Mouse (Mus musculus) intestine, embryonic 14.5 days (tissue): ENCODE measurements at regions not wholly inside any gene's neighbourhood (a gene's known extent, or its start where the extent isn't known, plus 50 kb on each side); places are given as distances from the start of the nearest gene placed in this dataset.
A peak's percentile ranks its signal among the peaks of the same experiment; 100 is the strongest.

ENCODE experiments used
- ATAC-seq: fragments of 200-750 bp; cut with Nextera tagmentation; replicated peaks from 2 replicates; pipeline ENCODE4 v1.8.0; 2017; ENCODE audit warnings: low read depth, moderate number of reproducible peaks, moderate TSS enrichment, moderate library complexity; ENCODE audit not compliant: low FRiP score, low TSS enrichment
- DNase-seq: peaks from one replicate; pipeline ENCODE4 v3.0.0-alpha.2; 2018; ENCODE audit warnings: low spot score
- H3K27ac ChIP-seq: fragments of 300-500 bp; sonication (generic); 2 replicates; pipeline ENCODE4 v1.5.1; 2014; ENCODE audit warnings: low read depth, mild to moderate bottlenecking, control low read depth
- H3K27me3 ChIP-seq: fragments of 300-500 bp; sonication (generic); replicated peaks from 2 replicates; pipeline ENCODE4 v1.6.1; 2014; ENCODE audit warnings: low read length, control low read depth; ENCODE audit not compliant: control insufficient read depth, insufficient read depth
- H3K36me3 ChIP-seq: fragments of 300-500 bp; sonication (generic); 2 replicates; pipeline ENCODE4 v1.6.1; 2014; ENCODE audit warnings: low read length, control low read depth; ENCODE audit not compliant: control insufficient read depth, insufficient read depth
- H3K4me1 ChIP-seq: fragments of 300-500 bp; sonication (generic); replicated peaks from 2 replicates; pipeline ENCODE4 v1.6.1; 2014; ENCODE audit warnings: low read length, control low read depth, mixed read lengths; ENCODE audit not compliant: control insufficient read depth, insufficient read depth
- H3K4me2 ChIP-seq: fragments of 300-500 bp; sonication (generic); 2 replicates; pipeline ENCODE4 v1.6.1; 2014; ENCODE audit warnings: low read length
- H3K4me3 ChIP-seq: fragments of 300-500 bp; sonication (generic); 2 replicates; pipeline ENCODE4 v1.5.1; 2014; ENCODE audit warnings: low read depth, low read length, control low read depth, mixed read lengths
- H3K9ac ChIP-seq: fragments of 300-500 bp; sonication (generic); 2 replicates; pipeline ENCODE4 v1.6.1; 2014; ENCODE audit warnings: mild to moderate bottlenecking, low read length
- H3K9me3 ChIP-seq: fragments of 300-500 bp; sonication (generic); 2 replicates; pipeline ENCODE4 v1.6.1; 2016; ENCODE audit warnings: low read length, control low read depth; ENCODE audit not compliant: control insufficient read depth
- WGBS: fragments of 180-500 bp; shearing (Covaris S2); extraction: QIAGEN DNeasy Blood & Tissue Kit; methylation state at CpG from one replicate; pipeline ENCODE4 v1.1.7; 2014; 5-methylcytosine and 5-hydroxymethylcytosine counted together

DNA sequence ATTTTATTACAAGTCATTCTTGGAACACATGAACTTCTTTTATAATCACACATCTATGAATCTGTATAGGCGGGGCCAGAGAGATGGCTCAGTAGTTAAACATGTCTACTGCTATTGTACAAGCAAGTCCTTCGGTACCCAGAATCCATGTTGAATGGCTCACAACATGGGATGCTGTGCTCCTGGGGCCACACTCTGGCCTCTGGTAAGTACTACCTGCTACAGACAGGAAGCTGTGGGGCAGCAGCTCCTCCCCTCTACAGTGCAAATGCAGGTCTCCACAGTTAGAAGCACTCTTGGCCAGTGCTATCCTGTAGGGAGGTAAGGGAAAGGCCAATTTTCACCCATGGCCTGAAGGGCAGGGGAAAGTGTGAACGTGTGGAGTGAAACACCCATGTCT, 506.0 kb downstream of the Irx1 start:
- H3K27me3 ChIP-seq: peaks cover 13% of the 10 kb centered on the region; the same call in 1 of the 2 replicates
- ATAC-seq: no peak

GRCm38 (mm10) chr13:71452258-71452657, 511.3 kb downstream of the Irx1 start:
- H3K4me3 ChIP-seq: no peak overlapping the region
- 0 out of 2 replicates have a peak, but pooled peaks cover 3% of the 10 kb centered on the region for H3K27me3 ChIP-seq
- ATAC-seq (no peak), DNase-seq (no peak)
- H3K4me2 ChIP-seq: no peak overlapping the region
- H3K36me3 ChIP-seq: no peaks in the 10 kb centered on the region
- WGBS: 83% methylated on average over 5 of the region's 5 CpGs
- no peaks in the 10 kb centered on the region for H3K9me3 ChIP-seq
- H3K9ac ChIP-seq: no peak overlapping the region
- H3K4me1 ChIP-seq: no peaks in the 10 kb centered on the region
- no peak overlapping the region for H3K27ac ChIP-seq

More for the DNA sequence above, 506.0 kb downstream of the Irx1 start:
- 77% methylated on average over 3 of the region's 3 CpGs for WGBS
- Histone ChIP-seq H3K9ac (no peak overlapping the region), H3K36me3 (no peaks in the 10 kb centered on the region), H3K4me3 (no peak overlapping the region), H3K4me1 (no peaks in the 10 kb centered on the region), H3K9me3 (no peaks in the 10 kb centered on the region), H3K4me2 (no peak overlapping the region), H3K27ac (no peak overlapping the region)
- DNase-seq: no peak

DNA sequence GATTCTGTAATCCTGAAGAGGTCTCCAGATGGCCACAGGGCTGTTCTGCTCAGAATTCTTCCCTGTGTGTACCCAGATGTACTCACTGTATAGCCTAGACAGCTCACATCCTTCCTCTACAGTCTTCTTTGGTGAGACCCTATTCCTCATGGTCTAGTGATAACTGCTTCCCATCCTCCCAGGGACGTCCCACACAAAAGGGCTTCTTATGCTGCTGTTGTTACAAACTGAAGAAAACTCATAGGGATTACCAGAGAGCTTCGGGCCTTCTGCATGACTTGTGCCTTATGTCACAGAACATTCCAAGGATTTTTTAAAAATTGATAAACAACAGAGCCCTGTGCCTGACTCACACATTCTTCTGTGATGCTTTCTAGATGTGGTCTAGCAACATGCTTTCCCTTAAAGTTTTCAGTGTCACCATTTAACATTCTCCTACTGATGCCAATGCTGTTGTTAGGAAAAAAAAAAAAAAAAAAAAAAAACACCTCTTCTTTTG, 525.9 kb downstream of the Irx1 start:
- Histone ChIP-seq H3K4me2 (no peak overlapping the region), H3K27ac (no peak overlapping the region), H3K4me3 (no peak overlapping the region), H3K9me3 (no peaks in the 10 kb centered on the region), H3K9ac (no peak overlapping the region), H3K27me3 (no peaks in the 10 kb centered on the region), H3K4me1 (no peaks in the 10 kb centered on the region), H3K36me3 (no peaks in the 10 kb centered on the region)
- WGBS: 25% methylated on average over 2 of the region's 2 CpGs
- ATAC-seq: no peak
- DNase-seq: no peak

DNA sequence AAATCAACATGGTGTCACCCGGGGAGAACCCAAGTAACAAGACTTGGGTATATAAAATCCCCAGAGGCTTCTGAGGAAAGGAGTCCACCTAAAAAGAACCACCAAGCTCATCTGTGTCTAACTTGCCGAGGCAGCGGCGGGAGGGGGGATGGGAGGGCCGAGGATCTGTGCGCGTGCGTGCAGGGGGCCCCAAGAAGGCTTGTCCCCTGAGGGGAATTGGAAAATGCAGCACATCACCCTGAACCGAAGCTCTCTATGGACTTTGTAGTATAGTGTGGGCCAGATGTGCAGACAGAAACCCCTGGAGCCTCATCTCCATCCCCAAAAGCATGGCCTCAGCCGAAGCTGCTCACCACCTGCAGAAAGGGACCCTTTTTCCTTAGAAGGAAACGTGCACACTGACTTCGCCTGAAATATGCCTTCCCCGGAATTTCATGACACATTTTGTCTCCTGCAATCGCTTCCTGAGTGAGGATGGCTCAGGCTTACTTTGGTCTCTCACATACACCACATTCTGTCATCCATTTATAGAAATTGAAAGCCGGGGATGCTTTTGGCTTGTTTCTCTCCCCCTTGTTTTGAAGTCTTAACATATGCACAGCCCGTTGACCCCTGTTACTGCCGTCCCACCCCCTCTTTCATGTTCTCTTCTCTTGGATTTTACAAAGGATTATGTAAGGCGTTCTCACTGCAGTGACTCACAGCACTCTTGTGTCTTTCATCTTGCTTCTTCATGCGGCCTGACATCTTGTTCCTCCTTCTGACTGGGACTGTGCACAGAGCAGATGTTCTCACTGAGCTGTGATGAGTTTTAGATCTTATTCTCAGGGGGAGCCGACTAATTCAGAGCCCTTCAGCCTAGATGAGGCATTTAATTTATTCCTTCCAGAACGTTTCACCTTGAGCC, 559.6 kb downstream of the Irx1 start:
- Histone ChIP-seq H3K9ac (no peak overlapping the region), H3K27me3 (no peaks in the 10 kb centered on the region), H3K4me3 (no peak overlapping the region), H3K36me3 (no peaks in the 10 kb centered on the region), H3K9me3 (no peaks in the 10 kb centered on the region), H3K27ac (no peak overlapping the region), H3K4me1 (no peaks in the 10 kb centered on the region), H3K4me2 (no peak overlapping the region)
- no peak for DNase-seq
- WGBS: 64% methylated on average over 21 of the region's 21 CpGs
- ATAC-seq: no peak

DNA sequence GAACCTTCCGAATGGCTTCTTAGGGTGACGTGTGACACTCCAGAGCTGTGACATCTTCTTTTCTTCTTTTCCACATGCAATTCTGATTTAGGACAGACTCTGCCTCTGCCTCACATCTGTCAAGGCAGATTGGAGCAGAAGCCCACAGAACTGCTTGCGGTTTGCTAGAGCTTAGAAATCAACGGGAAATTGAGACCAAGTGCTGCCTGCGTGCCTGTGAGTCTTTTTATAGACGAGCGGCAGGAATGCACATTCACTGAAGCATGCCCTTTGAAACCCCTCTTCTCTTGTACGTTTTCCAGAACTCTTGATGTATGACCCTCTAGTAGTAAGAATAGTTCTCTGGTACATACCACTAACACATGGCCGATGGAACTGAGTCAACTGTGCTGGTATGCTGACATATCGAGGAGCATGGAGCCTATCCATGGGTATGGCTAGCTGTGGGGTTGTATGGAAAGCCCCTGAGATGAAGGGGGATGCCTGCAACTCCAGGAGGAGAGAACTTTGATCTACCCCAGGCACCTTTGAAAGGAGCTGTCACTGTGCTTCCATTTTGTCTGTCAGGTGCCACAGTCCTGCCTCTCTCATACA, 552.2 kb upstream of the Adamts16 start:
- no peak for DNase-seq
- Histone ChIP-seq H3K9me3 (no peaks in the 10 kb centered on the region), H3K4me1 (no peaks in the 10 kb centered on the region), H3K36me3 (no peaks in the 10 kb centered on the region), H3K4me2 (no peak overlapping the region), H3K9ac (no peak overlapping the region), H3K27me3 (no peaks in the 10 kb centered on the region), H3K27ac (no peak overlapping the region), H3K4me3 (no peak overlapping the region)
- WGBS: 58% methylated on average over 10 of the region's 10 CpGs
- no peak for ATAC-seq

GRCm38 (mm10) chr13:71378641-71379040, 537.0 kb upstream of the Adamts16 start:
- H3K4me3 ChIP-seq: no peak overlapping the region
- no peaks in the 10 kb centered on the region for H3K27me3 ChIP-seq
- H3K4me2 ChIP-seq: no peak overlapping the region
- no peaks in the 10 kb centered on the region for H3K36me3 ChIP-seq
- WGBS: 77% methylated on average over 2 of the region's 2 CpGs
- ATAC-seq: no peak
- H3K9me3 ChIP-seq: no peaks in the 10 kb centered on the region
- no peak for DNase-seq
- no peaks in the 10 kb centered on the region; the same call in 1 of the 2 replicates for H3K4me1 ChIP-seq
- no peak overlapping the region for H3K9ac ChIP-seq
- no peak overlapping the region for H3K27ac ChIP-seq

DNA sequence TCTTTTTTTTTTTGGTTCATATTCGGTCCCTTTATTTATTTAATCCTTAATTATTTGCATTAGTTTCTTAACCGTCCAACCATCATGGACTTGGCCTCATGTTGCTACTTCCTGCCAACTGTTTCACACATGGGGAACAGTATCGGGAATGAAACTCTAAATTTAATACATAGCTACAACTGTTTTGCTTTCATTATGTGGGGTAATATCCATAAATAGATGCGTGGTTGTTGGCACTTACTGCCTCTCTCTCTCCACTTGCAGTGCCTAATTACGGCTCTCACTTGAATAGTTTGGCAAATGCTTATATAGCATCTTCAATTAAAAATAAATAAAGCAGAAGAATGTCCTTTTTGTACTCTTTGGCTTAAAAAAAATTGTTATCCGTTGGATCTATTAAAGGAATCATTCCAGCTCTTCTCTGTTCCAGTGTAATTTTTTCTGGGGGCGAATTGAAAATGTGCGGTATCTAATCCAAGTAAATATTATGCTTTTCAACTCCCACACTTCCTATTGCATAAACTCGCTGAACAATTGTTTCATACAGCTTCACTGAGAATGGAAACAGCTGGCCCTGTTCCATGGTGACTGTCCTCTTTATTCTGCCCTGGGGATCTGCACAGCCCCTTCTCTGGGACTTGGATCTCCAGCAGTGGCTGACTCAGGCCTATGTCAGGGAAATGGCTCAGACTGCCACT, 534.4 kb upstream of the Adamts16 start:
- DNase-seq (no peak), ATAC-seq (no peak)
- 43% methylated on average over 9 of the region's 9 CpGs for WGBS
- no peaks in the 10 kb centered on the region for H3K9me3 ChIP-seq
- no peak overlapping the region for H3K9ac ChIP-seq
- peaks cover 5% of the 10 kb centered on the region; the same call in 1 of the 2 replicates for H3K4me1 ChIP-seq
- H3K4me3 ChIP-seq: no peak overlapping the region
- H3K36me3 ChIP-seq: no peaks in the 10 kb centered on the region
- 0 out of 2 replicates have a peak overlapping the region, but pooled peaks have one; percentile 4 for H3K27ac ChIP-seq
- H3K4me2 ChIP-seq: no peak overlapping the region
- H3K27me3 ChIP-seq: no peaks in the 10 kb centered on the region
